ENCODE assay signal across 23 mouse cellular contexts in genomic region chr4:35403594-35403993, GRCm38 (mm10).
"Had no signal": no experiment of that assay in that cellular context is flagged by ENCODE, and none has a peak within 500 bp of the region (broad histone marks: within the 10 kb centered on the region; RNA-seq: fewer than 3 reads in every experiment).

No protein-coding gene starts in this region.

- H3K4me3 ChIP-seq: gastrocnemius, adult 2 months; heart, adult 2 months; heart, embryonic 10.5 days; heart, embryonic 12.5 days; hindbrain, embryonic 10.5 days; hindbrain, embryonic 12.5 days; intestine, embryonic 15.5 days; layer of hippocampus, adult 2 months; left cerebral cortex, adult 2 months; limb, embryonic 12.5 days; liver, embryonic 12.5 days had no signal

- H3K36me3 ChIP-seq: heart, embryonic 10.5 days; heart, embryonic 12.5 days; hindbrain, embryonic 10.5 days; hindbrain, embryonic 12.5 days; intestine, embryonic 15.5 days; limb, embryonic 12.5 days; liver, embryonic 12.5 days had no signal

- H3K27ac ChIP-seq: gastrocnemius, adult 2 months; heart, adult 2 months; heart, embryonic 10.5 days; hindbrain, embryonic 10.5 days; hindbrain, embryonic 12.5 days; intestine, embryonic 15.5 days; kidney, postnatal 0 days; layer of hippocampus, adult 2 months; left cerebral cortex, adult 2 months; limb, embryonic 12.5 days; liver, embryonic 12.5 days; liver, embryonic 14.5 days had no signal

- ATAC-seq: inflammation-experienced regulatory T-cells, adult 6 months; intestine, embryonic 15.5 days; intestine, postnatal 0 days; liver, embryonic 12.5 days had no signal

- H3K9me3 ChIP-seq: heart, embryonic 10.5 days; heart, embryonic 12.5 days; hindbrain, embryonic 10.5 days; hindbrain, embryonic 12.5 days; intestine, embryonic 15.5 days; limb, embryonic 12.5 days; liver, embryonic 12.5 days had no signal

- H3K4me2 ChIP-seq: heart, embryonic 12.5 days; hindbrain, embryonic 12.5 days; hindbrain, embryonic 14.5 days; intestine, embryonic 15.5 days; limb, embryonic 12.5 days; liver, embryonic 12.5 days had no signal

- H3K4me1 ChIP-seq: heart, embryonic 10.5 days; heart, embryonic 12.5 days; intestine, embryonic 15.5 days; liver, embryonic 12.5 days had no signal

- DNase-seq: gastrocnemius, adult 2 months; gastrocnemius, postnatal 10 days; gastrocnemius, postnatal 25 days; heart, adult 2 months; heart, postnatal 10 days; heart, postnatal 4 days; kidney, adult 18-20 months; kidney, postnatal 14 days; kidney, postnatal 4 days had no signal

- H3K9ac ChIP-seq: heart, embryonic 12.5 days; hindbrain, embryonic 12.5 days; hindbrain, embryonic 14.5 days; intestine, embryonic 15.5 days; limb, embryonic 12.5 days; liver, embryonic 12.5 days; liver, embryonic 14.5 days had no signal

- H3K27me3 ChIP-seq: heart, embryonic 12.5 days; hindbrain, embryonic 12.5 days; intestine, embryonic 15.5 days; limb, embryonic 12.5 days; liver, embryonic 12.5 days had no signal
